Comparison of ENCODE assay signal across 16 mouse cellular contexts in genomic region chr17:46251174-46251573, GRCm38 (mm10). TPM values are rescaled to one million over a fixed set of nuclear protein-coding genes. Genes with fewer than 3 reads are reported as not detected.
DNase-seq lines count a peak whose midpoint lies in the region; ATAC-seq and TF ChIP-seq lines count a peak whose summit lies in the region.
"Had no signal": no experiment of that assay in that cellular context is flagged by ENCODE, and none has a peak within 500 bp of the region (broad histone marks: within the 10 kb centered on the region; RNA-seq: fewer than 3 reads in every experiment).

No protein-coding gene starts in this region.

- no peak overlapping the region for H3K9ac ChIP-seq in lung, postnatal 0 days (replicated peaks; ENCODE audit: low read depth)
- H3K9ac ChIP-seq in stomach, postnatal 0 days (ENCODE audit: low read length) = no peak overlapping the region
- H3K9ac ChIP-seq: liver, embryonic 13.5 days; midbrain, embryonic 13.5 days; stomach, embryonic 15.5 days had no signal

- H3K27ac ChIP-seq in cerebellum, adult 2 months (ENCODE audit: insufficient read depth, low read length) = no peak overlapping the region
- no peak overlapping the region for H3K27ac ChIP-seq in lung, postnatal 0 days (ENCODE audit: low read length)
- no peak overlapping the region for H3K27ac ChIP-seq in stomach, postnatal 0 days (replicated peaks)
- H3K27ac ChIP-seq: liver, embryonic 13.5 days; midbrain, embryonic 13.5 days; stomach, embryonic 15.5 days had no signal

- TF ChIP-seq POLR2A in cerebellum, adult 2 months (IDR thresholded peaks at IDR 0.05; ENCODE audit: borderline replicate concordance, insufficient read depth, low read length) = no peak

- no peaks in the 10 kb centered on the region for H3K9me3 ChIP-seq in lung, postnatal 0 days (ENCODE audit: low read length)
- H3K9me3 ChIP-seq in stomach, postnatal 0 days (ENCODE audit: control insufficient read depth, low read length) = no peaks in the 10 kb centered on the region
- H3K9me3 ChIP-seq: liver, embryonic 13.5 days; midbrain, embryonic 13.5 days; stomach, embryonic 15.5 days had no signal

- WGBS in cerebellum, adult 2 months = 71% methylated on average over 7 of the region's 7 CpGs
- 65% methylated on average over 7 of the region's 7 CpGs for whole genome bisulfite sequencing in lung, postnatal 0 days
- 67% methylated on average over 7 of the region's 7 CpGs for WGBS in stomach, postnatal 0 days

- no peak for TF ChIP-seq EP300 in lung, postnatal 0 days (IDR thresholded peaks at IDR 0.05)
- no peak for TF ChIP-seq EP300 in stomach, postnatal 0 days (optimal IDR thresholded peaks at IDR 0.05)

- H3K4me3 ChIP-seq in cerebellum, adult 2 months (replicated peaks; ENCODE audit: insufficient read depth, low read depth, low read length) = no peak overlapping the region
- H3K4me3 ChIP-seq in lung, postnatal 0 days (ENCODE audit: low read depth, low read length) = no peak overlapping the region
- no peak overlapping the region for H3K4me3 ChIP-seq in stomach, postnatal 0 days (ENCODE audit: low read depth, low read length)
- H3K4me3 ChIP-seq: liver, embryonic 13.5 days; midbrain, embryonic 13.5 days; stomach, embryonic 15.5 days had no signal

- no peak overlapping the region for H3K4me2 ChIP-seq in lung, postnatal 0 days (replicated peaks; ENCODE audit: low read depth, low read length)
- no peak overlapping the region for H3K4me2 ChIP-seq in stomach, postnatal 0 days (replicated peaks; ENCODE audit: low read depth)
- H3K4me2 ChIP-seq: heart, embryonic 11.5 days; liver, embryonic 13.5 days; midbrain, embryonic 13.5 days; stomach, embryonic 15.5 days had no signal

- H3K4me1 ChIP-seq in cerebellum, adult 2 months (ENCODE audit: control insufficient read depth, insufficient read depth, low read length) = peaks cover 19% of the 10 kb centered on the region
- H3K4me1 ChIP-seq in lung, postnatal 0 days (ENCODE audit: insufficient read depth, low read depth, low read length) = peaks cover 16% of the 10 kb centered on the region
- peaks cover 9% of the 10 kb centered on the region; the same call in 1 of the 2 replicates for H3K4me1 ChIP-seq in stomach, postnatal 0 days (replicated peaks; ENCODE audit: control insufficient read depth, insufficient read depth)

- intact Hi-C loops in left cerebral cortex, postnatal 14 days (cut with DNase I) = no loop called here

- ATAC-seq in cerebellum, adult (ENCODE audit: insufficient number of reproducible peaks, low FRiP score, low TSS enrichment) = no peak
- no peak for ATAC-seq in lung, postnatal 0 days
- no peak for ATAC-seq in stomach, postnatal 0 days (ENCODE audit: low FRiP score, low TSS enrichment)
- ATAC-seq: midbrain, embryonic 13.5 days had no signal

- peaks cover 21% of the 10 kb centered on the region; the same call in 1 of the 2 replicates for H3K36me3 ChIP-seq in lung, postnatal 0 days (ENCODE audit: insufficient read depth, low read length)
- H3K36me3 ChIP-seq in stomach, postnatal 0 days (ENCODE audit: control insufficient read depth, insufficient read depth, low read length) = peaks cover 16% of the 10 kb centered on the region

- H3K27me3 ChIP-seq in cerebellum, adult 2 months (ENCODE audit: control insufficient read depth, insufficient read depth, low read length) = no peaks in the 10 kb centered on the region
- H3K27me3 ChIP-seq in lung, postnatal 0 days (replicated peaks; ENCODE audit: insufficient read depth, low read length) = peaks cover 9% of the 10 kb centered on the region; the same call in 1 of the 2 replicates
- H3K27me3 ChIP-seq in stomach, postnatal 0 days (ENCODE audit: control insufficient read depth, insufficient read depth, low read length) = no peaks in the 10 kb centered on the region

- TF ChIP-seq CTCF in cerebellum, adult 2 months (IDR thresholded peaks at IDR 0.05; ENCODE audit: borderline replicate concordance, insufficient read depth, low read depth, low read length) = 0 out of 2 replicates have a peak, but pooled peaks have one; percentile 13
- TF ChIP-seq CTCF in lung, postnatal 0 days (IDR thresholded peaks at IDR 0.05) = peak; percentile 33
- TF ChIP-seq CTCF in stomach, postnatal 0 days (IDR thresholded peaks at IDR 0.05; ENCODE audit: low read depth) = peak; percentile 46; the same call in 1 of the 2 replicates

- DNase-seq in cerebellum, adult 2 months = peak in 1 of 2 experiments; percentile 29
- no peak for DNase-seq in lung, postnatal 0 days (ENCODE audit: low spot score)
- DNase-seq in lung, postnatal 4 days = no peak
- DNase-seq in T-cell, adult 2 months (ENCODE audit: low spot score) = peak; percentile 36
- peak; percentile 40 for DNase-seq in stomach, postnatal 0 days (ENCODE audit: low spot score)
- no peak for DNase-seq in spleen, postnatal 10 days (ENCODE audit: low spot score in 2 of 2)
- no peak for DNase-seq in left cerebral cortex, postnatal 14 days (ENCODE audit: low spot score in 2 of 2)
- DNase-seq: cerebellum, adult 18-20 months; gastrocnemius, postnatal 25 days; heart, postnatal 4 days; kidney, adult 8-10 months; liver, embryonic 13.5 days had no signal

RNA-seq across cellular contexts. Expression of gene Lrrc73, which starts 2.2 kb away (rescaled TPM):
- 26.8 and 28.1 TPM in 2 replicates for polyA plus RNA-seq in cerebellum, adult 2 months (2012; rRNA removed)
- 3.7 and 5.2 TPM in 2 replicates for polyA plus RNA-seq in lung, postnatal 0 days (2015; fragmentation: Nextera tagmentation; extraction: Ambion mirVana)
- polyA plus RNA-seq in stomach, postnatal 0 days (2015; fragmentation: Nextera tagmentation; extraction: Ambion mirVana) = 0.73 and 0.79 TPM in 2 replicates
- total RNA-seq in left cerebral cortex, postnatal 14 days (2021) = 10 to 100 TPM; 91.0 to 98.8 TPM

RNA-seq across cellular contexts. Expression of gene Yipf3, which starts 3.3 kb away (rescaled TPM):
- polyA plus RNA-seq in cerebellum, adult 2 months (2012; rRNA removed) = 111 and 117 TPM in 2 replicates
- 185 and 199 TPM in 2 replicates for polyA plus RNA-seq in lung, postnatal 0 days (2015; fragmentation: Nextera tagmentation; extraction: Ambion mirVana)
- polyA plus RNA-seq in stomach, postnatal 0 days (2015; fragmentation: Nextera tagmentation; extraction: Ambion mirVana) = 119 and 125 TPM in 2 replicates
- 10 to 100 TPM; 82.1 to 99.3 TPM for total RNA-seq in left cerebral cortex, postnatal 14 days (2021)

RNA-seq across cellular contexts. Expression of gene Polr1c, which starts 3.3 kb away (rescaled TPM):
- polyA plus RNA-seq in cerebellum, adult 2 months (2012; rRNA removed) = 62.5 and 65.2 TPM in 2 replicates
- 82.0 and 89.9 TPM in 2 replicates for polyA plus RNA-seq in lung, postnatal 0 days (2015; fragmentation: Nextera tagmentation; extraction: Ambion mirVana)
- polyA plus RNA-seq in stomach, postnatal 0 days (2015; fragmentation: Nextera tagmentation; extraction: Ambion mirVana) = 47.7 and 48.0 TPM in 2 replicates
- 10 to 100 TPM; 34.0 to 35.2 TPM for total RNA-seq in left cerebral cortex, postnatal 14 days (2021)

RNA-seq across cellular contexts. Expression of gene Tjap1, which starts 31.7 kb away (rescaled TPM):
- 64.8 and 65.9 TPM in 2 replicates for polyA plus RNA-seq in cerebellum, adult 2 months (2012; rRNA removed)
- polyA plus RNA-seq in lung, postnatal 0 days (2015; fragmentation: Nextera tagmentation; extraction: Ambion mirVana) = 21.0 and 22.8 TPM in 2 replicates
- 13.5 and 17.7 TPM in 2 replicates for polyA plus RNA-seq in stomach, postnatal 0 days (2015; fragmentation: Nextera tagmentation; extraction: Ambion mirVana)
- total RNA-seq in left cerebral cortex, postnatal 14 days (2021) = 10 to 100 TPM; 39.1 to 44.9 TPM

RNA-seq across cellular contexts. Expression of gene Dlk2, which starts 46.0 kb away (rescaled TPM):
- 8.8 and 9.0 TPM in 2 replicates for polyA plus RNA-seq in cerebellum, adult 2 months (2012; rRNA removed)
- polyA plus RNA-seq in lung, postnatal 0 days (2015; fragmentation: Nextera tagmentation; extraction: Ambion mirVana) = 1.3 TPM in 2 replicates
- polyA plus RNA-seq in stomach, postnatal 0 days (2015; fragmentation: Nextera tagmentation; extraction: Ambion mirVana) = 8.9 and 10.8 TPM in 2 replicates
- total RNA-seq in left cerebral cortex, postnatal 14 days (2021) = 10 to 100 TPM; 61.2 to 65.1 TPM

Comparison
In these comparisons a context has a peak if more than half of its experiments do, and no peak if none do; other contexts are left out.
1. DNase-seq: peak in T-cell, adult 2 months (single experiment) and stomach, postnatal 0 days (single experiment); none in lung, postnatal 0 days (single experiment), lung, postnatal 4 days (0 of 2), spleen, postnatal 10 days (0 of 2) and left cerebral cortex, postnatal 14 days (0 of 2).
2. Peak in every context shown above with its lines, with median percentiles within 50 percentile points of each other: CTCF ChIP-seq.